Mouse (Mus musculus): ENCODE data around the gene Trp53inp2. TPM values are rescaled to one million over a fixed set of nuclear protein-coding genes. Genes with fewer than 3 reads are reported as not detected.
A peak's percentile ranks its signal among the peaks of the same experiment; 100 is the strongest.

Gene Trp53inp2
- total RNA-seq, 2 experiments from 2014 or later, result 468 to 507 TPM

DNA sequence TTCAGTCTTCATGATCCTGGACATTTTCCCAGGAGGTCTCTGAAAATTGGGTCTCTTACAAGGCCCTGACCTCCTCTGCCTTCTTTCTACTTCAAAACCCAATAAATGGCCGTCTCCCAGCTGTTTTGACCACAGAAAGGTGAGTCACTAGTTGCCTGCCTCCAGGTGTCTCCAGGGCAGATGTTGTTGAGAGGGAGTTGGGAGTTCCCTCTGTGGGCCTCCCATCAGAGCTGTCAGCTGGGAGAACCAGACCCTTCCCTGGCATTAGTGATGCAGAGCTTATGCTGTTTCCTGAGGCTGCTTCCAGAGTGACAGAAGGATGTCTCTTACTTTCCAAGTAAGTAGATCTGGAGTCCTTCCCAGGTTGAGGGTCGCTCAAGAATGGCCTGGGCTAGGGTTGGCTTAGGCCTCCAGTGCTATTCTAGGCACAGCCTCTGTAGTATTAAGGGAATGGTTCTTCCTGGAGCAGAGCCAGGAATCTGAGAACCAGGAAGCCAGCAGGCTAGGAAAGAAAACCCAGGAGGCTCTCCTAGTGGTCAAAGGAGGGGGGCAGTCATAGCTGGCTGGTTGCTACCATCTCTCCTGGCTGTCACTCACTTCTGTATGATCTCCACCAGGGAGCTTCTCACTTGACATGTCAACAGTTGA lies 2.1 kb downstream of the Trp53inp2 start:
- intact Hi-C loops (cut with DNase I), result loop anchor here (1.0 to 2.0 kb wide), 2 partner anchors 28 to 146 kb away; partner anchors contain the start of gene Dynlrb1
- DNase-seq, result peak; percentile 59 to 68

DNA sequence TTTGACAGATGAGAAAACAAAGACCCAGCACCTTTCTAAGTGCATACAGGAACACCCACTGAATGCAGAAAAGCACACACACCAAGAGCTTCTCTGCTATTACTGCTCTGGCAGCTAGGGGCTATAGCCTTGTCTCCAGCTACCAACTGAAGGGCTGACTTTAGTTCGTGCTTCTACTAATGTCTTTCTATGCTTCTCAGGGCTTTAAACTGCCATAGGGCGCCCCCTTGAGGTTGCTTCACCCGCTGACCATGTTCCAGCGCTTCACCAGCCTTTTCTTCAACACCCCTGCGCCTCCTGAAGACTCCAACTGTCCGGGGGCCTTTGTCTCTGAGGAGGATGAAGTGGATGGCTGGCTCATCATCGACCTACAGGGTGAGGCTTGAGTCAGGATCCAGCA lies 4.2 kb downstream of the Trp53inp2 start:
- intact Hi-C loops (cut with DNase I), result loop anchor here (5.0 kb wide), 3 partner anchors 163 to 303 kb away; no protein-coding TSS in a partner anchor
- DNase-seq, result peak; percentile 81 to 86

DNA sequence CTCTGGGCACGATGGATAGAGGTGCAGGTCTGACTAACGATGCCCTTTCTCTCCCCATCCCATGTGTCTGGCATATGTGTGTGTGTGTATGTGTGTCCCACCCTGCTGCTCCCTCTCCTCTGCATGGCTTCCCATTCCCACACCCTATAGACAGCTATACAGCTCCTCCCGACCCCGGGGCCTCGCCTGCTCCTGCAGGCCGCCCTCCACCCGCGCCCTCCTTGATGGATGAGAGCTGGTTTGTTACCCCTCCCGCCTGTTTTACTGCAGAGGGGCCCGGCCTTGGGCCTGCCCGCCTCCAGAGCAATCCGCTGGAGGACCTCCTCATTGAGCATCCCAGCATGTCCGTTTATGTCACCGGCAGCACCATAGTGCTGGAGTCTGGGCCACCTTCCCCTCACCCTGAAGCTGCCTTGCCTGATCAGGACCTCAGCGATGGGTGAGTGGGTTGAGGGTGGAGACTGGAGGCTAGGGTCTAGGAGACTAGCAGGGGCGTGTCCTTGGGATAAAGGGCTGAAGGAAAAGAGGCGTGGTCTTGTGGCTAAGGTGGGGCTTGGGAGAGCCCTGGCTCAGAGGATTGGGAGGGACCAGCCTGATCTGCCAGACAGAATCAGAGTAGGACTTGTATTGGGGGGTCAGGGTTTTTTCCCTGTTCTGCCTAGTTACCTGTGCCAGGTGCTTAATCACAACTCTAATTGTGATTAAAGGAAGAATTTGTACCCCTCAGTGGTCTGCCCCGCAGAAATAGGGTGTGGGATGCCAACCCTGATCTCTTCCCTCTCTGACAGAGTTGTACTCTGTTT lies 5.1 kb downstream of the Trp53inp2 start:
- no peak for DNase-seq
- intact Hi-C loops (cut with DNase I), result loop anchor here (5.0 kb wide), 3 partner anchors 164 to 304 kb away; no protein-coding TSS in a partner anchor

DNA sequence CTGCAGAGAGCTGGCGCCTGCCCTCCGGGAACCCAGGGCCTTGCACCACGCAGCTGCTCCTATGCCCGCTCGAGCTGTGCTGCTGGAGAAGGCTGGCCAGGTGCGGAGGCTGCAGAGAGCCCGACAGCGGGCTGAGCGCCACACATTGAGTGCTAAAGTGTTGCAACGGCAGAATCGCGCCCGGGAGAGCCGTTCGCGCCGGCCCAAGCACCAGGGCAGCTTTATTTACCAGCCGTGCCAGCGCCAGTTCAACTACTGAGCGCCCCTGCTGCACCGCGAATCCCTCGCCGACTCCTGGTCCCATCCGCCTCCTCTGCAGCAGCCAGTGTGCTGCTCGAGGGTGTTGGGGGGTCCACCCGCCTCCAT lies 5.7 kb downstream of the Trp53inp2 start:
- no peak for DNase-seq
- intact Hi-C loops (cut with DNase I), result loop anchor here (5.0 kb wide), 3 partner anchors 164 to 304 kb away; no protein-coding TSS in a partner anchor

DNA sequence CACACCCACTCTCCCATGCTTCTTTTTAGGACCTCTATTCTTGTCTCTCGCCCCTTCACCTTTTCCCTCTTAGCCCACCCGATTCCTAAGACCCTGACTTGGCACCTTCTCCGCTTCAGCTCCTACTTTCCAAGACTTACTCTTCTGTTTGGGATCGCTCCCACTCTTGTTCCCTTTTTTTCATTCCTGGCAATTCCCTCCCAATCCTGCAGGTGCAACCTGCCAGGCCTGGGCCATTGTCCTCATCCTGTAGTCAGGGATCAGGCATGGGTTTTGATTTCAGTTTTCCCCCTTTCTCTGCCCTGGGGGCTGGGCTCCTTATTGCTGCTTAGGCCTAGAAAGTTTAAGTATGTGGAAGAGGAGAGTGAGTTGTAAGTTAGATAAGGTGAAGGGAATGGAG lies 6.2 kb downstream of the Trp53inp2 start:
- DNase-seq, result no peak
- intact Hi-C loops (cut with DNase I), result loop anchor here (5.0 kb wide), 3 partner anchors 165 to 305 kb away; no protein-coding TSS in a partner anchor

DNA sequence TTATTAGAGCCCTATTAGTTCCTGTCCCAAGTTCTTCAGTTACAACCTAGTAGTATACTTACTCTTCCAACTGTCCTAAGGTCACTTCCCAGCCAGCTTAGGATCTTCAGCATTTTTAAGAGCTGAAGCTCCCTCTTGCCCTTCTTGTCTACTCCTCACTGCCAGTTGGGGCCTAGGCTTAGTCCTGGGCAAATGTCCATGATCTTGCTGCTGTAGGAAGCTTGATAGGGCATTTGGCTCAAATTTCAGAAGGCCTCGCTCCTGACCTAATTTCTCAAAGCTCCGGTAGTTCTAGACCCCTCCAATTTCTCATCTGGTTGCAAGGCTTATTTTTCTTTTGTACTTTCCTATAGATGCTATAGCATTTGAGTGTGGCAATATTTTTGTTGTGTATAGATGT lies 7.7 kb downstream of the Trp53inp2 start:
- DNase-seq, result no peak
- intact Hi-C loops (cut with DNase I), result loop anchor here (5.0 kb wide), 3 partner anchors 166 to 306 kb away; no protein-coding TSS in a partner anchor

DNA sequence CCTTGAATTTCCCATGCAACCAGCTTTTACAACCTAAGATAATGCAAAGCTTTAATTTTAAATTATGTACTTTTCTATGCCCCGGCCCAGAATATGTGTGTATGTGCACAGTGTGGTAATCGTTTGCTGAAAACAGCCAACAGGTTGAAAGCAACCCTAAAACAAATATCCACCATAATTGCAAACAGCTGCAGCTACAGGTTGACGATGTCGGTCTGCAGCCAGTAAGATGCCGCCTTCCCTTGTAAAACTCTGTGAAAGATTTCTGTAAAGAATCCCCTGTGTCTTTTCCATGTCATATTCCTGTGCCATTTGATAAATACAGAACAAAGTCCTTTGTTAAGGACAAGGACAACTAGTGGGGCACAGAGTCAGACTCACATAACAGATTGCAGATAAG lies 13.7 kb downstream of the Trp53inp2 start:
- intact Hi-C loops (cut with DNase I), result no loop called here
- DNase-seq, result no peak

DNA sequence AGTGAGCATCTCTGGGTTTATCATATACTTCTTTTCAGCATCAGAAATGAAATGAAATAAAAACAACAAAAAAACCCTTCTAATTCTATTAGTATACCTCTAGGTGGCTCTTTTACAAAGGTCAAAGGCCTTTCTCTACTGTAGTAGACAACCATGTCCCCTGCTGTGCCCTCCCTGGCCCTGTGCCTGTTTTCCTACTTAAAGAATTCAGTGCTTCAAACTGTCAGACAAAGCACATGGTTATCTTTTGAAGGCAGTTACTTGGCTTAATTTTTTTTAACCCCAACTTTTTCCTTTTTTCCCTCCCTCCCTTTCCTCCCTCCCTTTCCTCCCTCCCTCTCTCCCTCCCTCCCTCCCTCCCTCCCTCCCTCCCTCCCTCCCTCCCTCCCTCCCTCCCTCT lies 19.4 kb downstream of the Trp53inp2 start:
- no peak for DNase-seq

DNA sequence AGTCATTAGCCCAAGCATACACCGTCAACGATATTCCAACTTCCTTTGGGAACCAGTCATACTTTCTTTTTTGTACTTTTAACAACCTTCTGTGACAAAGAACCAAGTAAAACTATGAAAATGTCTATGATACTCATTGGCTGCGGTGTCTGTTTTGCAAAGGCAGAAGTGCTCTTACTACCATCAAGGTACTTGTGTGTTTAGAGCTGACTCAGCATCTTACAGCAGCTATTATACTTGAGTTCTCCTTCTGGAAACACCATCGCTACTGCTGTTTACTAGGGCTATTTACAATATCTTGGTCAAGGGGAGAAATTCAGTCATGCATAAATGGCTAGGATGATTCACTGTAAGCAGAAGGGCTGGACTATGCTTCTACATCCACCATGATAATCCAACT lies 21.1 kb downstream of the Trp53inp2 start:
- no peak for DNase-seq
- intact Hi-C loops (cut with DNase I), result no loop called here

More for the DNA sequence above, 19.4 kb downstream of the Trp53inp2 start:
- intact Hi-C loops (cut with DNase I), result no loop called here

DNA sequence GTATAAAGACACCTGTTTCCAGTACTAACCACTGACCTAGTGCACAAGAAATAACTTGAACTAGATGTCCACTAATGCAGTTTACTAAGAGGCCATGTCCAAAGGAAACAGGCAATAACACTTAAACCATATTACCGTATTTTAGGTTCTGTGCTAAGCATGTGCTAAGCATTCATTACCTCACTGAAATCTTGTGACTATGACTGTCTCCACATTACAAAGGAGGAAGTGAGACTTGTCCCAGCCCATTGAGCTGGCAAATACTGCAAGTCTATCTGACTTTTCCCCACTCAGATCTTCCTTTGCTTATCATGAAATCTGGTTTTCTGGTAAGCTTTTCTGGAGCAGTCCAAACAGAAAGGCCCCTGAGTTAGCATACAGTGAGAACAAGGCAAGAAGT lies 23.8 kb downstream of the Trp53inp2 start:
- intact Hi-C loops (cut with DNase I), result no loop called here
- DNase-seq, result no peak

DNA sequence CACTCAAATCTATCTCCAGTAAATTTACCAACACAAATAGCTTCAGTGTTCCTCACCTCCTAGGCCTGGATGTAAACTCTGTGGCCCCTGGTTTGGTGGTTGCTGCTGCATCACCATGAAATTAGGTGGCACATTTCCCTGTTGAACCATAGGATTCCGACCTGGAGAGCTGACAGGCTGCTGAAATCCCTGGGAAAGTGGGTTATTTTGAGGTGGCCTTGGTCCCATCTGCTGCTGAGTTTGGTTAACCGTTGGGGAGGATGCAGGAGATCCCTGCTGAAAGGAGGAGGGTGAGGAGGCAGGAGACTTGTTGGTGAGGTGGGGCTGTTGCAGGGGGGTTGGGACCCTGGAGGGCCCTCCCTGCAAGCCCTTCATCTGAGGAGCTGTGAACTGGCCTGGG lies 40.1 kb downstream of the Trp53inp2 start:
- DNase-seq, result no peak
- intact Hi-C loops (cut with DNase I), result no loop called here

DNA sequence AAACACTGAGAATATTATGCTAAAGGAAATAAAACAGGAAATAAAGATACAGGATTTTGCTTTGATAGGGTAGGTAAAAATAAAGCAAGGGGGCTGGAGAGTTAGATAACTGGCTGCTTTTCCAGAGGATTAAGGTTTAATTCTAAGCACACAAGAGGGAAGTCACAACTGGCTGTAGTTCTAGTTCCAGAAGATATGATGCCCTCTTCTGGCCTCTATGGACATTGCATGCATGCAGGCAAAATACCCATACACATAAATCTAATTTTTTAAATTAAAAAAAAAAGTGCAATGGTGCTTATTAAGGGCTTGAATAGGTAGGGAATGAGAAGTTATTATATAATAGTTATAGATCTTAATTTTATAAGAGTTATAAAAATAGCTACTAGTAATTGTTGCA lies 55.6 kb downstream of the Trp53inp2 start:
- DNase-seq, result no peak
- intact Hi-C loops (cut with DNase I), result no loop called here

Small RNAs within 50 kb of the gene (microRNA-seq; reads per million reads assigned to microRNA genes)
- 0 reads per million in 2 experiments for gene Mir695 (ENCODE audit: borderline number of aligned reads in 2 of 2)

Other genes with a start within 250 kb of the Trp53inp2 start
- 10 to 100 TPM; 27.5 to 28.5 TPM for gene Itch, start 247.6 kb upstream of the Trp53inp2 start, total RNA-seq (2021)
- 100 to 1,000 TPM; 165 to 186 TPM for gene Dynlrb1, start 144.5 kb upstream of the Trp53inp2 start, total RNA-seq (2021)
- gene Map1lc3a, start 104.8 kb upstream of the Trp53inp2 start, total RNA-seq (2021), result 100 to 1,000 TPM; 729 to 769 TPM
- gene Pigu, start 23.6 kb upstream of the Trp53inp2 start, total RNA-seq (2021), result 10 to 100 TPM; 26.8 to 28.7 TPM
- 10 to 100 TPM; 25.1 to 26.5 TPM for gene Ncoa6, start 92.8 kb downstream of the Trp53inp2 start, total RNA-seq (2021)
- 10 to 100 TPM; 36.3 to 41.6 TPM for gene Acss2, start 136.9 kb downstream of the Trp53inp2 start, total RNA-seq (2021)
- gene Ggt7, start 137.2 kb downstream of the Trp53inp2 start, total RNA-seq (2021), result 1 to 10 TPM in 1 of 2 experiments, under 1 TPM in 1; 0.49 to 1.6 TPM
- 10 to 100 TPM; 14.8 to 16.9 TPM for gene Gss, start 211.8 kb downstream of the Trp53inp2 start, total RNA-seq (2021)
- gene Myh7b, start 230.2 kb downstream of the Trp53inp2 start, total RNA-seq (2021), result 10 to 100 TPM; 25.3 to 30.2 TPM

All from heart, postnatal 36 days (tissue).